Mouse (Mus musculus): Measurements from ENCODE around the gene Zdhhc17.

The Zdhhc17 gene

DNA sequence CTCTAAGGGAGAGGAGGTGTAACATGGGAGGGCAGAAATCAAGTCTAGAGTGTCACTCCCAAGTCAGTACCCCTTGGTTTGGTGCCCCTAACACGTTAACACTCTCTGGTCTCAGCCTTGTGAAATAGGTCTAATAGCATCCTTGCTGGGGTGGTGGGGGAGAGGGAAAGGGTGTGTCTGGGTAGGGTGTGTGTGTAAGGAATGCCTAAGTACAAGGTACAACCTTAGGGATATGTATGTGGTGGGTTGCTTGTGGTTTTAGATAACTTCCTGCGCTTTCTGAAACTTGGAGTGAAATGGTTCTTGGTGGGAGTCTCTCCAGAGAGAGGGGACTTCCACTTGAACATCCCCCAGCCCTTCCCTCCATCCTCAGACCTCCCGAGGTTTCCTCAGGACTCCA lies 88.0 kb downstream of the Zdhhc17 start:
- DNase-seq (ENCODE audit: low read depth): no peak

DNA sequence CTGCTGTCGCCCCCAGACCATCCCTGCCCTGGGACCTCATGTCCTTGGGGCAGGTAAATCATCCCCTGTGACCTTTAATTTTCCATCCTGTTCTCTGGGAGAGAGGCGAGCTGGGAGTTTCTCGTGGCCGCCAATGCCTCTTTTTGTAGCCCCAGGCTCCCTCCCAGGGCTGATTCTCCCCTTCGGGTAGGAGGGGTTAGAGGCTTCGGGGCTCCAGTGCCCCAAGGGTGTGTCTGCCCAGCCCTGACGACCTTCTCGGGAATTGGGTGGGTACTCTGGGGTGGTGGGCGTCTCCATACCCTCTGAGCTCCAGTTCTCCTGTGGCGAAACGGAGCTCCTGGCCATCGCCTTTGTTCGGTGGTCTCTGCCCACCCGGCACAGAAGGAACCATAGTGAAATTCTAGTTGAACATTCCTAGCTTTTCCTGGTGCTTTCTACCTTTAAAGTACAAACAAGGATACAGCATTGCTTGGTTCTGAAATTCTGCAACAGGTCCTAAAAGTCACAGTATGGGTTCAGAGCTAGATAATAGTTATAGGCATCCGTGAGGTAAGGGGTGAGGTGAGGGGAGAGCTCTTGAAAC lies 89.5 kb downstream of the Zdhhc17 start:
- no peak for DNase-seq (ENCODE audit: low read depth)

- no peak for DNase-seq (ENCODE audit: low read depth)
These were observed 90.2 kb downstream of the Zdhhc17 start, which contains the start of gene Csrp2 for GRCm38 (mm10) chr10:110919531-110920343. Gene Csrp2, plus strand, starts transcription at chr10:110919789.

- no peak for DNase-seq (ENCODE audit: low read depth)
These were observed 91.2 kb downstream of the Zdhhc17 start for GRCm38 (mm10) chr10:110918414-110919391.

DNA sequence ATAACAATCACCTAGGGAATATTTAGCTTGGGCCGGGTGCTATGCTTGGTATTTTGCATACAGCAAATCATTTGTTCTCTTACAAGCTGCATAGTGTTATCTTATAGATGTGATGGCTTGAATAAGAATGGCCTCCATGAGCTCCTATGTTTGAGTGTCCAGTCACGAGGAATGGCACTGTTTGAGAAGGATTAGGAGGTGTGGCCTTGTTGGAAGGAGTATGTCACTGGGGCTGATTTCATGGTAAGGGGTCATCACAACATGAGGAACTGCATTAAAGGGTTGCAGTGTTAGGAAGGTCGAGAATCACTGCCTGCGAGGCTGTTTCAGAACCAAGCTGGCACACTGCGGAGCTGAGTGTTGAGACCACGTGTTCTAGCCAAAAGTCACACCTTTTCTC lies 92.4 kb downstream of the Zdhhc17 start:
- DNase-seq (ENCODE audit: low read depth): no peak

- no peak for DNase-seq (ENCODE audit: low read depth)
These were observed 93.1 kb downstream of the Zdhhc17 start for GRCm38 (mm10) chr10:110916666-110917344.

GRCm38 (mm10) chr10:110903862-110904261 lies 106.1 kb downstream of the Zdhhc17 start:
- no peak for DNase-seq (ENCODE audit: low read depth)

DNA sequence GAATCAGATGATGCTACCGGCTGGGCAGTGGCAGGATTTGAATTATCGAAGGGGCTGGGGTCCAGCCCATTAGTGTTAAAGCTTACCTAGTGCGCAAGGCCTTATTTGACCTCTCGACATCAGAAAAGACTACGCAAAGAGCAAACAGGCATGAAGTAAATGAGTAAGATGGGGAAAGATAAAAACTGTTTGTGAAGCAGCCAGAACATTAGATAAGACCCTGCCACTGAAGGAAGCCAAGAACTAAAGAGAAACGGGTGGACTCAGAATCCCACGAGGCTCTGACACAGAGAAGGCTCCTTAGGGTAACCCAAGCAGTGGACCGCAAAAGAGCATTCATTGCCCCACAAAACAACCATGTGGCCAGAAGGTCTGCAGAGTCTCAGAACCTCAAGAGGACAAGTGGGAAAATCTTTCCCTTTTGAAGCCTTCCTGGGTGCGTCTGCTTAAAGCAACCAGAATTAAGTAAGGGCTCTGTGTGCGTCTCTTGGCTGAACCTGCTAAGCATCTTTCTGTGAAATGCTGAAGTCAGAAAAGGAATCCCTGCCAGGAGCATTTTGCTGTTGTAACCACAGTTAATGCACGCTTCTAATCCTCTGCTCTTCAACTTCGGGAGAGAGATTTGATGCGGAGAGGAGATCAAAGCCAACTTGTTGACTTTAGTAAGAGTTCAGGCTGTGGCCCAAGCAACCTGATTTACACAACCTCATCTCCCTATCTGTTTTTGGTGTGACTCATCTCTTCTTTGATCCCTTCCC lies 110.0 kb downstream of the Zdhhc17 start:
- DNase-seq (ENCODE audit: low read depth): no peak
